Mouse (Mus musculus) limb, embryonic 13.5 days (tissue): ENCODE measurements at regions not wholly inside any gene's neighbourhood (a gene's known extent, or its start where the extent isn't known, plus 50 kb on each side); places are given as distances from the start of the nearest gene placed in this dataset.

Experiments used
- ATAC-seq: fragments of 200-750 bp; cut with Nextera tagmentation; 2 replicates; pipeline ENCODE4 v1.8.0; 2017; ENCODE audit warnings: low read depth, moderate number of reproducible peaks, moderate TSS enrichment; ENCODE audit not compliant: low FRiP score
- H3K27ac ChIP-seq: fragments of 300-500 bp; sonication (generic); 2 replicates; pipeline ENCODE4 v1.5.1; 2015; ENCODE audit warnings: inconsistent platforms, mild to moderate bottlenecking, moderate library complexity
- H3K27me3 ChIP-seq: fragments of 300-500 bp; sonication (generic); 2 replicates; pipeline ENCODE4 v1.6.1; 2015; ENCODE audit warnings: mild to moderate bottlenecking, inconsistent platforms
- H3K36me3 ChIP-seq: fragments of 300-500 bp; sonication (generic); 2 replicates; pipeline ENCODE4 v1.6.1; 2015; ENCODE audit warnings: inconsistent platforms, mild to moderate bottlenecking, moderate library complexity
- H3K4me1 ChIP-seq: fragments of 300-500 bp; sonication (generic); 2 replicates; pipeline ENCODE4 v1.6.1; 2015; ENCODE audit warnings: inconsistent platforms
- H3K4me2 ChIP-seq: fragments of 300-500 bp; sonication (generic); replicated peaks from 2 replicates; pipeline ENCODE4 v1.6.1; 2015; ENCODE audit warnings: inconsistent platforms, mild to moderate bottlenecking, moderate library complexity
- H3K4me3 ChIP-seq: fragments of 300-500 bp; sonication (generic); 2 replicates; pipeline ENCODE4 v1.5.1; 2015; ENCODE audit warnings: moderate library complexity, mild to moderate bottlenecking, inconsistent platforms
- H3K9ac ChIP-seq: fragments of 300-500 bp; sonication (generic); 2 replicates; pipeline ENCODE4 v1.6.1; 2015; ENCODE audit warnings: mild to moderate bottlenecking, inconsistent platforms
- H3K9me3 ChIP-seq: fragments of 300-500 bp; sonication (generic); 2 replicates; pipeline ENCODE4 v1.6.1; 2016; ENCODE audit warnings: inconsistent platforms
- WGBS: fragments of 180-500 bp; shearing (Covaris S2); methylation state at CpG from one replicate; pipeline ENCODE4 v1.1.7; 2015; 5-methylcytosine and 5-hydroxymethylcytosine counted together

GRCm38 (mm10) chr12:77085244-77085643 lies 123.2 kb upstream of the Max start:
- Histone ChIP-seq H3K4me3 (no peak overlapping the region), H3K9ac (no peak overlapping the region), H3K4me1 (no peaks in the 10 kb centered on the region), H3K27ac (no peak overlapping the region), H3K4me2 (no peak overlapping the region), H3K9me3 (no peaks in the 10 kb centered on the region), H3K27me3 (no peaks in the 10 kb centered on the region), H3K36me3 (no peaks in the 10 kb centered on the region)
- ATAC-seq, result no peak
- 63% methylated on average over 7 of the region's 7 CpGs for WGBS

DNA sequence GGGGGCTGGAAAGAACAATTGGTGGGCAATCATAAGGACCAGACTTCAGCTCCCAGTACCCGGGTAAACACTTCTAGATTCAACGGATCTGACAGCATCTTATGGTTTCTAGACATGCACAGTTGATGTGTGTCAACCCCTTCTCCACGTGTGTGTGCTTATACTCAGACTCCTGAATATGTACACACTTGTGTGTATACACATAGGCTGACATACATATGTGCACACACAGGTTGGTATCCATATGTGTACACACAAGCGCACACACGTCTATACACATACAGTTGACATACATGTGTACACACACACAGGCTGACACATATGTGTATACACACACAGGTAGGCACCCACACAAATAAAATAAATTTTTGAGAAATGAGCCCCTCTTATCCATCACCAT lies 122.7 kb upstream of the Max start:
- no peaks in the 10 kb centered on the region for H3K36me3 ChIP-seq
- 84% methylated on average over 5 of the region's 5 CpGs for WGBS
- no peaks in the 10 kb centered on the region for H3K4me1 ChIP-seq
- H3K4me3 ChIP-seq, result no peak overlapping the region
- no peaks in the 10 kb centered on the region for H3K27me3 ChIP-seq
- ATAC-seq, result no peak
- no peaks in the 10 kb centered on the region for H3K9me3 ChIP-seq
- H3K9ac ChIP-seq, result no peak overlapping the region
- H3K27ac ChIP-seq, result no peak overlapping the region
- no peak overlapping the region for H3K4me2 ChIP-seq

- H3K9ac ChIP-seq, result no peak overlapping the region
- 64% methylated on average over 1 of the region's 1 CpGs for WGBS
- ATAC-seq, result no peak
Observed at GRCm38 (mm10) chr12:77084343-77084742, 122.3 kb upstream of the Max start.

DNA sequence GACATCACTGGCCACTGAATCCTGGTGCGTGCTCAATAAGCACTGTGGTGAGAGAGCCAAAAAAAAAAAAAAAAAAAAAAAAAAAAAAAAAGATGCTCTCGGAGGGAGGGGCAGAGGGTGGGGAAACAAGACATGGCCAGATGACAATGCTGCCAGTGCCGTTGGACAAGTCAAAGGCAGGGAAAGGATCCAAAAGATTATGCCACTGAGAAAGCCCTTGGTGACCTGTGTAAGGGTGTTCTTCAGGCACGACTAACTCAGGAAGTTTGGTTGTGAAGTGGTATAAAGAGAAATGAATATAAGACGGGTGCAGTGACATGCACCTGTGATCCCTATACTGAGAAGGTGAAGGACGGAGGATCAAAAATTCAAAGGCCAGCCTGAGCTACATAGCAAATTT lies 121.8 kb upstream of the Max start:
- no peaks in the 10 kb centered on the region for H3K36me3 ChIP-seq
- WGBS, result 80% methylated on average over 6 of the region's 6 CpGs
- H3K9ac ChIP-seq, result no peak overlapping the region
- H3K4me3 ChIP-seq, result no peak overlapping the region
- no peaks in the 10 kb centered on the region for H3K27me3 ChIP-seq
- no peak overlapping the region for H3K27ac ChIP-seq
- no peak overlapping the region for H3K4me2 ChIP-seq
- no peak for ATAC-seq
- no peaks in the 10 kb centered on the region for H3K9me3 ChIP-seq
- no peaks in the 10 kb centered on the region for H3K4me1 ChIP-seq

More at GRCm38 (mm10) chr12:77084343-77084742, 122.3 kb upstream of the Max start:
- no peaks in the 10 kb centered on the region for H3K36me3 ChIP-seq
- no peaks in the 10 kb centered on the region for H3K9me3 ChIP-seq
- no peak overlapping the region for H3K27ac ChIP-seq
- no peaks in the 10 kb centered on the region for H3K27me3 ChIP-seq
- H3K4me1 ChIP-seq, result no peaks in the 10 kb centered on the region
- no peak overlapping the region for H3K4me2 ChIP-seq
- no peak overlapping the region for H3K4me3 ChIP-seq

GRCm38 (mm10) chr12:77081774-77082173 lies 119.8 kb upstream of the Max start:
- Histone ChIP-seq H3K9ac (no peak overlapping the region), H3K4me3 (no peak overlapping the region), H3K27me3 (no peaks in the 10 kb centered on the region), H3K4me2 (no peak overlapping the region), H3K27ac (no peak overlapping the region), H3K4me1 (no peaks in the 10 kb centered on the region), H3K9me3 (no peaks in the 10 kb centered on the region), H3K36me3 (no peaks in the 10 kb centered on the region)
- 90% methylated on average over 2 of the region's 2 CpGs for WGBS
- ATAC-seq, result no peak

- Histone ChIP-seq H3K9me3 (no peaks in the 10 kb centered on the region), H3K4me3 (no peak overlapping the region), H3K9ac (no peak overlapping the region), H3K36me3 (no peaks in the 10 kb centered on the region), H3K27ac (no peak overlapping the region), H3K27me3 (no peaks in the 10 kb centered on the region), H3K4me1 (no peaks in the 10 kb centered on the region), H3K4me2 (no peak overlapping the region)
- 81% methylated on average over 3 of the region's 3 CpGs for WGBS
- ATAC-seq, result no peak
Observed at GRCm38 (mm10) chr12:77079481-77079880, 117.5 kb upstream of the Max start.

GRCm38 (mm10) chr12:77076678-77077077 lies 114.7 kb upstream of the Max start:
- Histone ChIP-seq H3K27ac (no peak overlapping the region), H3K4me1 (no peaks in the 10 kb centered on the region), H3K4me3 (no peak overlapping the region), H3K27me3 (no peaks in the 10 kb centered on the region), H3K9me3 (no peaks in the 10 kb centered on the region), H3K36me3 (no peaks in the 10 kb centered on the region), H3K4me2 (no peak overlapping the region), H3K9ac (no peak overlapping the region)
- no peak for ATAC-seq
- 92% methylated on average over 5 of the region's 5 CpGs for WGBS

DNA sequence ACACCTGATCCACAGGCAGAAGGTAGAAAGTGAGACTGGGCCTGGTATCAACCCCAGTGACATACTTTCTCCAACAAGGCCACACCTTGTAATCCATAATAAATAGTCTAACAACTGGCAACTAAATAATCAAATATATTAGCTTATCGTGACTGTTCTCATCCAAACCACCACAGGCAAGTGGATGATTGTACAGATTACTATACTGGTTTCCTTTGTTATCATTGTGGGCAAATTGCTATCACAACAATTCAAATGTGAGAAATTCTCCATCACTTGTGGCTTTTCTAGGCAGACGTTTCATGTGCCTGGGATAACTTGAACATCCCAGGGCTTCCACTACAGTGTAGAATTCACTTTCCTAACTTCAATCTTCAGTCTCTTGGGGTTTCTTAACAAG lies 112.6 kb upstream of the Max start:
- Histone ChIP-seq H3K9me3 (no peaks in the 10 kb centered on the region), H3K4me1 (no peaks in the 10 kb centered on the region), H3K27ac (no peak overlapping the region), H3K4me3 (no peak overlapping the region), H3K36me3 (no peaks in the 10 kb centered on the region), H3K27me3 (no peaks in the 10 kb centered on the region), H3K4me2 (no peak overlapping the region), H3K9ac (no peak overlapping the region)
- WGBS, result 85% methylated on average over 2 of the region's 2 CpGs
- ATAC-seq, result no peak

DNA sequence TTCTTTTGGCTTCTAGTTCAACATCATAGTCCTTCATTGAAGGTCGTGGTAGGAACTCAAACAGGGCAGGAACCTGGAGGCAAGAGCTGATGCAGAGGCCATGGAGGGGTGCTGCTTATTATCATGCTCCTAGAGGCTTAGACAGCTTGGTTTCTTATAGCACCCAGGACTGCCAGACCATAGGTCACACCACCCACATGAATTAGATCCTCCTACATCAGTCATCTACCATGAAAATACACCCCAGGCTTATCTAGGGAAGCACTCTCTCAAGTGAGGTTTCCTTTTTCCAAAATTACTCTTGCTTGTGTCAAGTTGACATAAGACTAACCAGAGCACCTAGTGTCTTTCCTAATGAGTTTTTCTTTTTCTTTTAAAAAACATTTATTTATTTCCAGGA lies 109.7 kb upstream of the Max start:
- Histone ChIP-seq H3K4me3 (no peak overlapping the region), H3K36me3 (no peaks in the 10 kb centered on the region), H3K4me1 (no peaks in the 10 kb centered on the region), H3K27ac (no peak overlapping the region), H3K9me3 (no peaks in the 10 kb centered on the region), H3K4me2 (no peak overlapping the region), H3K9ac (no peak overlapping the region), H3K27me3 (no peaks in the 10 kb centered on the region)
- 72% methylated on average over 1 of the region's 1 CpGs for WGBS
- no peak for ATAC-seq

GRCm38 (mm10) chr12:77067938-77068337 lies 105.9 kb upstream of the Max start:
- no peak overlapping the region for H3K9ac ChIP-seq
- no peak overlapping the region for H3K4me3 ChIP-seq
- 0 out of 2 replicates have a peak, but pooled peaks cover 3% of the 10 kb centered on the region for H3K4me1 ChIP-seq
- ATAC-seq, result no peak
- no peak overlapping the region for H3K4me2 ChIP-seq
- WGBS, result 89% methylated on average over 5 of the region's 5 CpGs
- no peak overlapping the region for H3K27ac ChIP-seq
- H3K36me3 ChIP-seq, result no peaks in the 10 kb centered on the region
- no peaks in the 10 kb centered on the region for H3K9me3 ChIP-seq
- no peaks in the 10 kb centered on the region for H3K27me3 ChIP-seq

DNA sequence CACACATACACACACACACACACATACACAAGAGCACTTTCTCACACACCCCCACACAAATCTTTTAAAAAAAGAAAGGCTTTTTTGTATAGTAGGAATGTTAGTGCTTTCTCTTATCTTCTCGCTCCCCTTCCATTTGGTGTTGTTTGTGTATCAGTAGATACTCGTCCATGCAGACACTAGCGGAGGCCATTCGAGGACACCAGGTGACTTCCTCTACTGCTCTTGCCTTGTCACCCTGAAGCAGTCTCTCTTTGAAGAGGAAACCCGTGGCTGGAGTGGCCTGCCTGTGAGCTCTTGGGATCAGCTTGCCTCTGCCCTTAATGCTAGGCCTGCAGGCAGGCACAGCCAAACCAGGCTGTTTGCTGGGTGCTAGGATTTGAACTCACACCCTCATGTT lies 105.1 kb upstream of the Max start:
- H3K4me3 ChIP-seq, result no peak overlapping the region
- no peak overlapping the region for H3K27ac ChIP-seq
- no peaks in the 10 kb centered on the region for H3K36me3 ChIP-seq
- H3K4me2 ChIP-seq, result no peak overlapping the region
- H3K27me3 ChIP-seq, result no peaks in the 10 kb centered on the region
- H3K9me3 ChIP-seq, result no peaks in the 10 kb centered on the region
- WGBS, result 70% methylated on average over 5 of the region's 5 CpGs
- H3K9ac ChIP-seq, result no peak overlapping the region
- ATAC-seq, result no peak
- 0 out of 2 replicates have a peak, but pooled peaks cover 3% of the 10 kb centered on the region for H3K4me1 ChIP-seq

DNA sequence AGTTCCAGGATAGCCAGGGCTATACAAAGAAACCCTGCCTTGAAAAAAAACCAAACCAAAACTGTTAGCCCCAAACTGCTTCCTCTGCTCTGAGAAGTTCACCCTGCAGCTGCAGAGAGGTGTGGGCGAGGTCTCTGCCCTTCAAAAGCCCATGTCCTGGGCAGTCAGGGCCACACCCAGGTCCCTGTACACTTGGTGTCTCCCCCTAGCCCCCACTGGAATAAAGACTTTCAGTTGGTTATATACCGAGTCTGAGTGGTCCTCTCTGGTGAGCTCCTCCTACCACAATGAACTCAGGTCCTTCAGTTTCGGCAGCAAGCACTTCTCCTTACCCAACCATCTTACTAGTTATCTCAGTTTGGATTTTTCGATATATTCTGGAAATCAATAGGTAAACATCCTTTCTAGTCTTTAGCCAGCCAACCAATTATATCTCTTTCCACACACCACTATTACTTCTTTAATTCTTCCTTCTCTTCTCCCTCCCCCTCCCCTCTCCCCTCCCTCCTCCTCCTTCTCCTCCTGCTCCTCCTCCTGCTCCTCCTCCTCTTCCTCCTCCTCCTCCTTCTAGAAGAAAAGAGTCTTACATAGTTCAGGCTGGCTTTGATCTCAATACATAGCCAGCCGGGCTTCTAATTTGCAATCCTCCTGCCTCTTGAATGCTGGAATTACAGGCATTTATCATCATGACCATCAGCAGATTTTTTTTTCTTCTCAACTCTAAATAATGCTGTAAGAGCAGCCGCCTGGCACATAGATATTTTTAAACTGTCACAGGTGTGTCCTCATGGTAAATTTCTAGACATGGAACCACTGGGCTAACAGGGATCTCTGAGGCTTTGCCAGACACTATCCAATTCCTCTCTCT lies 103.9 kb upstream of the Max start:
- no peak for ATAC-seq
- WGBS, result 55% methylated on average over 6 of the region's 6 CpGs
- Histone ChIP-seq H3K27me3 (no peaks in the 10 kb centered on the region), H3K27ac (no peak overlapping the region), H3K4me1 (0 out of 2 replicates have a peak, but pooled peaks cover 3% of the 10 kb centered on the region), H3K9ac (no peak overlapping the region), H3K4me3 (no peak overlapping the region), H3K9me3 (no peaks in the 10 kb centered on the region), H3K4me2 (no peak overlapping the region), H3K36me3 (no peaks in the 10 kb centered on the region)

GRCm38 (mm10) chr12:77064048-77064447 lies 102.0 kb upstream of the Max start:
- WGBS, result 40% methylated on average over 4 of the region's 4 CpGs

More at GRCm38 (mm10) chr12:77064048-77064447, 102.0 kb upstream of the Max start:
- Histone ChIP-seq H3K27ac (no peak overlapping the region), H3K9me3 (no peaks in the 10 kb centered on the region), H3K36me3 (no peaks in the 10 kb centered on the region), H3K4me3 (no peak overlapping the region), H3K27me3 (no peaks in the 10 kb centered on the region), H3K4me1 (0 out of 2 replicates have a peak, but pooled peaks cover 14% of the 10 kb centered on the region), H3K9ac (no peak overlapping the region), H3K4me2 (no peak overlapping the region)
- no peak for ATAC-seq
